Mouse (Mus musculus) gonadal fat pad, adult 2 months (tissue): ENCODE measurements around the gene Pzp. TPM values are rescaled to one million over a fixed set of nuclear protein-coding genes. Genes with fewer than 3 reads are reported as not detected.

Source experiments
- DNase-seq: peaks from one replicate; pipeline ENCODE4 v3.0.0-alpha.2; 2012; ENCODE audit warnings: low read depth
- polyA plus RNA-seq: library from polyadenylated mRNA; depleted of rRNA; stranded (reverse); fragments of >200 nt; gene quantifications from 2 replicates; pipeline ENCODE4 v1.2.3, GENCODE M21; 2012

Gene Pzp
- polyA plus RNA-seq, 1 experiment: 1.4 TPM

GRCm38 (mm10) chr6:128479463-128480454 lies 46.8 kb downstream of the Pzp start:
- no peak for DNase-seq

- peak; percentile 97 for DNase-seq
Observed at GRCm38 (mm10) chr6:128477495-128477894, 49.0 kb downstream of the Pzp start.

- no peak for DNase-seq
Observed at GRCm38 (mm10) chr6:128474112-128474511, 52.4 kb downstream of the Pzp start.

DNA sequence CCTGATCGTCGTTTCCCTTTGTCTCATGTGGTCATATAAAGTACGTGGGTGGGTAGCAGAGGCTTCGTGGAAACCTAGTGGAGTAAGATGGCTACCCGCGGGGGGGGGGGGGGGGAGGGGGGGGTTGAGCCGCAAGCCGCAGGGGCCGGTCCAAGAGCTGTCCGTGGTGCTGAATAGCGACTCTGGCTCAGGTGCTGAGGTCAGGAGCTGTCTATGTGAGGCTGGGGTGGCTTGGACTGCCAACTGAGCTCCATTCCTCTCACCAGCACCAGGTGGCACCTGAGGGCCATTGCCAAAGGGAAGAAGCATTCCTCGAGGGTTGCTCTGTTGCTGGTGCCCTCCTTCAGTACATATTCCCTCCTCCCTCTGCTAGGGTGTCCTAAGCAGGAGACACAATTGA lies 57.1 kb downstream of the Pzp start:
- DNase-seq: no peak

DNA sequence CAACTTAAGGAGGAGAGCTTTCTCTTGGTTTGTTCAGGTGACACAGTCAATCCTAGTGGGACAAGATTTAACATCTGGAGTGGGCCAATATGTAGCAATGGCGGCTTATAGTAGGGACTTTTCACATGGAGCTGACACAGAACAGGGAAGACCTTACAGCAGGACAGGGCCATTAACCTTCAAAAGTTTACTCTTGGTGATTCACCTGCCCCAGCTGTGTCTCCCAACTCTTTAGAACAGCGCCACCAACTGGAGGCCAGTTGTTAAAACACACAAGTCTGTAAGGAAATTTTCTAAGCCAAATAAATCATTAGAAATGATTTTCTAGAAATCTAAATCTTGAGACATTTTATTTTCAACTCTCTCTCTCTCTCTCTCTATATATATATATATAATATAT lies 59.2 kb downstream of the Pzp start:
- no peak for DNase-seq

GRCm38 (mm10) chr6:128466563-128466962 lies 60.0 kb downstream of the Pzp start:
- DNase-seq: no peak

- no peak for DNase-seq
Observed at GRCm38 (mm10) chr6:128466043-128466442, 60.5 kb downstream of the Pzp start.

GRCm38 (mm10) chr6:128464996-128465395 lies 61.5 kb downstream of the Pzp start:
- DNase-seq: no peak

DNA sequence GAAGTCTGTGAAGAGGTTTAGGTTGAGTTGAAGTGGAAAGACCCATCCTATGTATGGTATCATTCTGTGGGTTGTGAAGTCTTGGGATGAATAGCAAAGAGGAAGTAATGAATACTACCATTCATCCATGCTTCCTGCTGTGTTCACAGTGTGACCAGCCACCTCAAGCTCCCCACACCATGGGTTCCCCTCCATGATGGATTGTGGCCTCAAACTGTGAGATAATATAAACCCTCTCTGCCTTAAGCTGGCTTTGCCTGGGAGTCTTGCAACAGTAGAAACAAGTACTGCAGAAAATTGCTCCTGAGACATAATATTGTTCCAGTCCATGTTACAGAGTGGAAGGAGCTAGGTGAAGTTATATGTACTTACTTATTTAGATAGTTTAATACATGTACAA lies 64.9 kb downstream of the Pzp start:
- DNase-seq: no peak

DNA sequence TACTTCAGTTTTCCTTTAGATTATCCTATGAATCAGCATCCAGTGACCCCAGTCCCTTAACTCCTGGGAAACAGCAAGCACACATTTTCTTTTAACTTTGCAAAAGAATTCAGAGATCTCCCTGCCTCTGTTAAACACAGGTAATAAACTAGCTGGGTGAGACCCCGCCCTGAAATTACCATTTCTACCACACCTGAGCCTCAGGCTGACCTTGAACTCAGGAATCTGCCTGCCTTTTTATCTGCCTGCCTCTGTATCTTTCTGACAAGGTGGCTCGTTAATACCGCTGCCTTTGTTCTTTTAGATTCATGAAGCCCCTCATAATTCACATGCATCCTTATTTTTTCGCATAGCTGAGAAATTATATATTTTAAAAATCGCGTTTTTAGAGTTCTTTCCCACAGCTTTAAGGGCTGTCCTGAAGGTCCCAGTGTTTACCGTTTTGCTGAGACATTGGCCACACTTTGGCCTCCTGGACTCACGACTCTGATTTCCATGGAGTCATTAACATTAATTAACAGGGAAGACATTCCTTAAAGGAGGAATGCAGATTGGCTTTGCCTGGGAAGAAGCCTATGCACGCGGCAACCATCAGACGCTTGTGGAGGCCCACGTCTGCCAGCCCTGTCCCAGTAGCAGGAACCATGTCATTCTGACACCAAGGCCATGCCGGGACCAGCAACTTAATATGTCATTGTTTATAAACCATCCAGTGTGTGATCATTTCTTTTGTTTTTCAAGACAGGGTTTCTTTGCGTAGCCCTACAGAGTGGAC lies 65.6 kb downstream of the Pzp start:
- DNase-seq: no peak

GRCm38 (mm10) chr6:128460321-128460720 lies 66.2 kb downstream of the Pzp start:
- no peak for DNase-seq

DNA sequence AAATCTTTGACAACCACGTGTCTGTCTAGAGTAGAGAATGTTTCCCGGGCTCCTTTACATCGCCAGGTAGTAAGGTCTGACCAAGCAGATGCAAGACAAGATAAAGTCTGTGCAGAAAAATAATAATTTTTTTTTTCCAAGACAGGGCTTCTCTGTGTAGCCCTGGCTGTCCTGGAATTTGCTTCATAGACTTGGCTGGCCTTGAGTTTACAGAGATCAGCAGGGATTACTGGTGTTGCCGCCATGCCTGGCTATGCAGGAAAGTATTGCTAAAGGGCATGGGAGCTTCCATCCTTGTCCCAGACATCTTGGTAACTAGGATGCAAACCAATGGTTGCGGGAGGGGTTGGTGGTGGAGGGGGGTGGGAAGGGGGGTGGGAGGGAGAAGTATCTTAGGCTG lies 69.3 kb downstream of the Pzp start:
- DNase-seq: no peak

- DNase-seq: no peak
Observed at GRCm38 (mm10) chr6:128455835-128456605, 70.5 kb downstream of the Pzp start.

DNA sequence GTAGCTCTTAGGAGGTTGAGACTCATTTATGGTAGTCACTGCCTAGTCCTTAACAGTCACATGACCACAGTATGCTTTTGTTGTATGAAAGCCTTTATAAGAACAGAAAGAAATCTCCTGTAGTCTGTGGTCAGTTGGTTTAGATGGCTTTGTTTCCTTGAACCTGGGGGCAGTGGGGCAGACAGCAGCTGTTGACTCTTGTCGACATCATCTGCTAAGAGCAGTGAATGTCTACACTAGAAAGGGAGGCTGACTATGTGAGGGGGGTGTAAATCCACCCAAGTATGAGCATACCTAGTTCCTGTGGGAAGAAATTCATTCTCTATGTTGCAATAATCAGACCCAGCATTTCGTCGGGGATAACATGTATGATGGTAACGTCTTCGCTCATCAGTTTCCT lies 79.5 kb downstream of the Pzp start:
- no peak for DNase-seq

- DNase-seq: no peak
Observed at GRCm38 (mm10) chr6:128445761-128446535, 80.6 kb downstream of the Pzp start.

GRCm38 (mm10) chr6:128440238-128440637 lies 86.3 kb downstream of the Pzp start:
- no peak for DNase-seq

DNA sequence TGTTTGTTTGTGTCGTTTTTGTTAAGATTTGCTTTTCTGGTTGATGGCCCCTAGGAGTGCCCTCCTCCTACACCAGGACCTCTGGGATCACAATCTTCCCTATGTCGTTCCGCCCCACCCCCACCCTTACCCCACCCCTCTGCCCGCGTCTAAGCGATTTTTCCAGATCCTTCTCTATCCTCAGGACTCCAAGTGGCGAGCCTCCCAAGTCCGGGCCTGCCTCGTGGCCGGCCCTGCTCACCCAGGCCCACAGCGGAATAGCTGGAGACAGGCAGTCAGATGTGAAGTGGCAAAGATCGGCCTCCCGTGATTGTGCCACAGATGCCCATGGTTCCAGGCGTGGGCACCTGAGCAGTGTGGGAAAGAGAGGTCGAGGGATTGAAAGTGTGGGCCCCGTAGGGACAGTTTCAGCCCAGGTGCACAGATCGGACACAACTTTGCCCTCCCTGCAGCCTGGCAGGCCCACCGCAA lies 87.6 kb downstream of the Pzp start:
- no peak for DNase-seq

DNA sequence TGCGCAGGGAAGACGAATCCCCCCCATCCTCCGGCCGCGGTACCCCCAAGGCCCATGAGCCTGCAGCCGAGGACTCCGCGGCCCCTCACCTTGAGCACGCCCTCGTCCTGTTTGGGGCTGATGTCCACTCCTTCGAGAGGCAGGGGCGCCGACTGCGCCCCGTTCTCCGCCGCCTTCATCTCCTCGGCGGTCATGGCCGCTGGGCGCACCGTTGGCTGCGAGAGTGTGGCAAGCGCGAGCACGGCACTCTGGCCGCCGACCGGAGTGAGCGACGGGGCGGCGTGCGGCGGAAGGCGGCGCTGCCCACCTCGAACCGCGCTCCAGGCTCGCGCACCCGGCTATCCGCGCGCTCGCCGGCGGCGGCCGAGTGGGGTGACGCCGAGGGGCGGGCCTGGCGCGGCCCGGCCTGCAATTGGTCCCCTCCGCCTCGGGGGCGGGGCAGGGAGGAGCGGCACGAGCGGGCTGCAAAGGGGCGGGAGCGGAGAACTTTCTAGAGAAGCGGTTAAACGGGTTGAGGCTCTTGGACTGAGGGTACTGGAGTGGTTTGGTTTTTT lies 88.1 kb downstream of the Pzp start, which contains the start of gene Fkbp4:
Fkbp4 (minus strand) TSS at position 361 of the 554 bp plus-strand sequence.
- DNase-seq: no peak

DNA sequence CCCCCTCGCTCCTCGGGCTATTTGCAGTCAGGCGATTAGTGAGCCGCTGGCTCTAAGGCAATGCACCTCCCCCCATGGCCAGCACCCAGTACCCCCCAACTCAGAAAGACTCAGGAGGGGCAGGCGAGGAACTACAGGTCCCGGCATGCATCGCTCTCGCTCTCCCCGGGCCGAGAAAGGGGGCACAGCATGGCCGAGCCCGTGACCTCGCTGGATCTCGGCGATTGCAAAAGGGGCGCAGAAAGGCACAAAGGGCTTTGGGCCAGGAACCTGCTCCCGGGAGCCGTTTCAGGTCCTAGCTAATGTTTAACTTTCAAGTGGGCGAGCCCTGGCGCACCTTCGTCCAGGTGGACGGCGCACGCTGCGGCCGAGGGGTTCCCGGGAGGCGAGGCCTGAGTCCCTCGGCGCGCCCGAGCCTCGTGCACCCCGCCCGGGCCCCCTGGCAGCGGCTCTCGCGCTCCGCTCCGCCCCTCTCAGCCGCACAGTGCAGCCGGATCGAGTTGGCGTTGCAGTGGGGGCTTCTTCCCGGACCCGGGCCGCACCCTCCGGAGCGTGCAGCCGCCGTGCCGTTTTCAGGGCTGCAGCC lies 88.7 kb downstream of the Pzp start:
- no peak for DNase-seq

GRCm38 (mm10) chr6:128437288-128437687 lies 89.2 kb downstream of the Pzp start:
- no peak for DNase-seq
